Mouse (Mus musculus) stomach, embryonic 16.5 days (tissue): ENCODE data around the gene Slu7. TPM values are rescaled to one million over a fixed set of nuclear protein-coding genes. Genes with fewer than 3 reads are reported as not detected.

Experiments used
- ATAC-seq: fragments of 200-750 bp; cut with Nextera tagmentation; 2 replicates; pipeline ENCODE4 v1.8.0; 2017; ENCODE audit warnings: moderate number of reproducible peaks, moderate TSS enrichment; ENCODE audit not compliant: insufficient read depth, low FRiP score
- H3K27ac ChIP-seq: fragments of 300-500 bp; sonication (generic); 2 replicates; pipeline ENCODE4 v1.5.1; 2014; ENCODE audit warnings: low read length
- H3K27me3 ChIP-seq: fragments of 300-500 bp; sonication (generic); 2 replicates; pipeline ENCODE4 v1.6.1; 2014; ENCODE audit warnings: low read length, control low read depth, mixed read lengths; ENCODE audit not compliant: control insufficient read depth, insufficient read depth
- H3K36me3 ChIP-seq: fragments of 300-500 bp; sonication (generic); 2 replicates; pipeline ENCODE4 v1.6.1; 2014; ENCODE audit warnings: low read length; ENCODE audit not compliant: control insufficient read depth, insufficient read depth
- H3K4me1 ChIP-seq: fragments of 300-500 bp; sonication (generic); 2 replicates; pipeline ENCODE4 v1.6.1; 2014; ENCODE audit warnings: low read length, control low read depth, mixed read lengths; ENCODE audit not compliant: control insufficient read depth, insufficient read depth
- H3K4me2 ChIP-seq: fragments of 300-500 bp; sonication (generic); 2 replicates; pipeline ENCODE4 v1.6.1; 2014; ENCODE audit warnings: low read depth, low read length, mixed read lengths
- H3K4me3 ChIP-seq: fragments of 300-500 bp; sonication (generic); replicated peaks from 2 replicates; pipeline ENCODE4 v1.5.1; 2014; ENCODE audit warnings: mild to moderate bottlenecking, low read length
- H3K9ac ChIP-seq: fragments of 300-500 bp; sonication (generic); 2 replicates; pipeline ENCODE4 v1.6.1; 2014; ENCODE audit warnings: low read length
- H3K9me3 ChIP-seq: fragments of 300-500 bp; sonication (generic); replicated peaks from 2 replicates; pipeline ENCODE4 v1.6.1; 2016; ENCODE audit warnings: low read length, control low read depth; ENCODE audit not compliant: control insufficient read depth
- WGBS: fragments of 180-500 bp; shearing (Covaris S2); extraction: QIAGEN DNeasy Blood & Tissue Kit; methylation state at CpG from one replicate; pipeline ENCODE4 v1.1.7; 2014; 5-methylcytosine and 5-hydroxymethylcytosine counted together
- polyA plus RNA-seq: library from polyadenylated mRNA; unstranded; fragments of >200 nt; fragmentation: Nextera tagmentation; extraction: Ambion mirVana; gene quantifications from 2 replicates; pipeline ENCODE4 v1.2.1, GENCODE M21; 2015

The Slu7 gene
- polyA plus RNA-seq, 1 experiment from 2014 or later: 47.0 TPM

GRCm38 (mm10) chr11:43449916-43450315 lies 16.4 kb downstream of the Slu7 start:
- Histone ChIP-seq H3K4me2 (no peak overlapping the region), H3K9me3 (no peaks in the 10 kb centered on the region), H3K9ac (no peak overlapping the region), H3K4me1 (no peaks in the 10 kb centered on the region), H3K27me3 (no peaks in the 10 kb centered on the region), H3K36me3 (peaks cover 14% of the 10 kb centered on the region; the same call in 1 of the 2 replicates), H3K27ac (no peak overlapping the region), H3K4me3 (no peak overlapping the region)
- 87% methylated on average over 2 of the region's 2 CpGs for WGBS
- no peak for ATAC-seq

DNA sequence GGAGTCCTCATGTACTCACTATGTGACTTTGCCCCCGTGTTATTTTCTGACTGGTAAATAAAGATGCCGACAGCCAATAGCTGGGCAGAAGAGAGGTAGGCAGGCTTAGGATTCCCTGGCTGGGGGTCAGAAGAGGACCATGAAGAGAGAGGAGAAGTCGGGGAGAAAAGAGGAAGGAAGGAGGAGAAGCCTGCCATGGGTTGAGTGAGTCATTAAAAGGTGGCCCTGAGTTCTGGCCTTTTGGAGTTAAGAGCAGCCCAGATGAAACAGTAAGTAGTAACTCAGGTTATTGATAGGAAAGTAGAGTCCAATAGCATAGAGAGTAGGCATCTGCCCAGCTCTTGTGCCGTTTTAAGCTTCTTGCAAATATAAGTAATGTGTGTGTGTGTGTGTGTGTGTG lies 17.8 kb downstream of the Slu7 start:
- no peak overlapping the region for H3K9ac ChIP-seq
- no peak for ATAC-seq
- no peak overlapping the region for H3K4me3 ChIP-seq
- H3K4me1 ChIP-seq: no peaks in the 10 kb centered on the region
- H3K36me3 ChIP-seq: peaks cover 9% of the 10 kb centered on the region; the same call in 1 of the 2 replicates
- no peaks in the 10 kb centered on the region for H3K9me3 ChIP-seq
- no peaks in the 10 kb centered on the region for H3K27me3 ChIP-seq
- H3K4me2 ChIP-seq: no peak overlapping the region
- no peak overlapping the region for H3K27ac ChIP-seq
- 59% methylated on average over 4 of the region's 4 CpGs for WGBS

DNA sequence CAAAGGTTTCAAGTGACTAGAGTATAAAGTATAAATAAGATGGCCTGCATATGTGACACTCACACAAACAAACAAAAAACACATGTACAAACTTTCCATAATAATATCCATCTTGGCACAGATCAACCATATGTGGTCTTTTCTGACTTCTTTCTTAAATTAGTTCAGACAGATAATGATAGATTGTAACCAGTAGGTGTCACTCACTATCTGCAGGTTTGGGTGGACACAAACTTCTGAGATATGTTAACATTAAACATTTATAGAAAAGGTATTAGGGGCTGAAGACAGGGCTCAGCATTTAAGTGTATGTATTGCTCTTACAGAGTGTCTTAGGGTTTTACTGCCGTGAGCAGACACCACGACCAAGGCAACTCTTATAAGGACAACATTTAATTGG lies 18.7 kb downstream of the Slu7 start:
- no peak overlapping the region for H3K4me2 ChIP-seq
- H3K27ac ChIP-seq: no peak overlapping the region
- no peaks in the 10 kb centered on the region for H3K27me3 ChIP-seq
- no peaks in the 10 kb centered on the region for H3K4me1 ChIP-seq
- WGBS: 51% methylated on average over 2 of the region's 2 CpGs
- no peak overlapping the region for H3K9ac ChIP-seq
- H3K36me3 ChIP-seq: 0 out of 2 replicates have a peak, but pooled peaks cover 3% of the 10 kb centered on the region
- no peaks in the 10 kb centered on the region for H3K9me3 ChIP-seq
- no peak overlapping the region for H3K4me3 ChIP-seq
- ATAC-seq: no peak

- Histone ChIP-seq H3K9ac (no peak overlapping the region), H3K4me2 (no peak overlapping the region), H3K27ac (no peak overlapping the region), H3K9me3 (no peaks in the 10 kb centered on the region), H3K4me1 (no peaks in the 10 kb centered on the region), H3K4me3 (no peak overlapping the region), H3K36me3 (no peaks in the 10 kb centered on the region), H3K27me3 (no peaks in the 10 kb centered on the region)
- ATAC-seq: no peak
- WGBS: 93% methylated on average over 25 of the region's 25 CpGs
These were observed 29.7 kb downstream of the Slu7 start for GRCm38 (mm10) chr11:43463204-43463603.

GRCm38 (mm10) chr11:43470118-43470517 lies 36.6 kb downstream of the Slu7 start:
- H3K27me3 ChIP-seq: no peaks in the 10 kb centered on the region
- H3K36me3 ChIP-seq: no peaks in the 10 kb centered on the region
- no peak overlapping the region for H3K4me2 ChIP-seq
- H3K9ac ChIP-seq: no peak overlapping the region
- H3K27ac ChIP-seq: peak overlapping the region; percentile 54; the same call in 1 of the 2 replicates
- ATAC-seq: no peak
- H3K9me3 ChIP-seq: no peaks in the 10 kb centered on the region
- H3K4me3 ChIP-seq: no peak overlapping the region
- peaks cover 13% of the 10 kb centered on the region for H3K4me1 ChIP-seq
- 29% methylated on average over 5 of the region's 5 CpGs for WGBS

GRCm38 (mm10) chr11:43470881-43471820 lies 37.6 kb downstream of the Slu7 start:
- Histone ChIP-seq H3K27ac (no peak overlapping the region), H3K36me3 (no peaks in the 10 kb centered on the region), H3K4me1 (peaks cover 19% of the 10 kb centered on the region), H3K27me3 (no peaks in the 10 kb centered on the region), H3K4me2 (no peak overlapping the region), H3K9ac (no peak overlapping the region), H3K9me3 (no peaks in the 10 kb centered on the region), H3K4me3 (no peak overlapping the region)
- WGBS: 78% methylated on average over 6 of the region's 6 CpGs
- ATAC-seq: no peak

DNA sequence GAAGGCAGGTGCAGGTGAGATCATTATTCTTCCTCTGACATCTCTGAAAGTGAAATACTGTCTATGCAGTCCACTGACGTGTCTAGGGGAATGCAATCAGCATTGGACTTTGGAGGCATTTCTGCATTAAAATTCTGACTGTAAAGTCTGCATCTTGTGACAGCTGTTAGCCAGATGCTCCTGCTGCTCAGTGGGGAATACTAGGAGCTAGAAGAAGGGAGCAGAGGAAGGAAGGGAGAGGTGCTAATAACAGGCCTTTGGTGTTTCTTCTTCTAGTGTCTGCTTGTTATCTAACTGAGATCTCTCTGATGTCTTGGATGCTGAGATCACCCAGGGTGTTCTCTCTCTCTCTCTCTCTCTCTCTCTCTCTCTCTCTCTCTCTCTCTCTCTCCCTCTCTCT lies 39.6 kb downstream of the Slu7 start:
- peaks cover 19% of the 10 kb centered on the region for H3K4me1 ChIP-seq
- H3K9ac ChIP-seq: no peak overlapping the region
- WGBS: 56% methylated on average over 1 of the region's 1 CpGs
- no peaks in the 10 kb centered on the region for H3K36me3 ChIP-seq
- H3K4me3 ChIP-seq: no peak overlapping the region
- no peak overlapping the region for H3K27ac ChIP-seq
- no peaks in the 10 kb centered on the region for H3K9me3 ChIP-seq
- no peak overlapping the region for H3K4me2 ChIP-seq
- no peak for ATAC-seq
- H3K27me3 ChIP-seq: no peaks in the 10 kb centered on the region

DNA sequence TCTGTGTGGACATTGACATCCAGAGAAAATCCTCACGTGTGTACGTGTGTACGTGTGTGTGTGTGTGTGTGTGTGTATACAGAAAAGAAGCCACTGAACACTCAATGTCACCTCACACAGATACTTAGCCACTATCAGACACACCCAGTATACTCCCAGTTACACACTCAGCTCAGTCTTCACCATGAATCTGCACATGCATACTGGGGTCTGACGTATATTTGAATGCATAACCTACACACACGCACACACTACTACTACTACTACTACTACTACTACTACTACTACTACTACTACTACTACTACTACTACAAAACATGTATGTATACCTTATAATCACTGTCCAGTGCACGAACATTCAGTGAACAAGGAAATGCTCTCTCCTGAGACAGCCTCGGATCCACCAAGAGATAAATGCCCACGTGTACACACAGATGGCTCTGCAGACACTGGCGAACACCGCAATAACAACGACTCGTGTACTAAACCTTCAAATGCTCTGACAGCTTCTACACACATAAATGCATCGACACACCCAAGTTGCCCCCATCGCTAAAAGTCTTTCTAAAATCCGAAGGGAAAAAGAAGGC lies 40.2 kb downstream of the Slu7 start:
- Histone ChIP-seq H3K4me1 (peaks cover 19% of the 10 kb centered on the region), H3K27me3 (no peaks in the 10 kb centered on the region), H3K4me3 (peak overlapping the region; percentile 45), H3K9me3 (no peaks in the 10 kb centered on the region), H3K9ac (peak overlapping the region; percentile 70), H3K4me2 (peak overlapping the region; percentile 59), H3K36me3 (no peaks in the 10 kb centered on the region), H3K27ac (no peak overlapping the region)
- 42% methylated on average over 15 of the region's 15 CpGs for WGBS
- peak; percentile 25; the same call in 1 of the 2 replicates for ATAC-seq

DNA sequence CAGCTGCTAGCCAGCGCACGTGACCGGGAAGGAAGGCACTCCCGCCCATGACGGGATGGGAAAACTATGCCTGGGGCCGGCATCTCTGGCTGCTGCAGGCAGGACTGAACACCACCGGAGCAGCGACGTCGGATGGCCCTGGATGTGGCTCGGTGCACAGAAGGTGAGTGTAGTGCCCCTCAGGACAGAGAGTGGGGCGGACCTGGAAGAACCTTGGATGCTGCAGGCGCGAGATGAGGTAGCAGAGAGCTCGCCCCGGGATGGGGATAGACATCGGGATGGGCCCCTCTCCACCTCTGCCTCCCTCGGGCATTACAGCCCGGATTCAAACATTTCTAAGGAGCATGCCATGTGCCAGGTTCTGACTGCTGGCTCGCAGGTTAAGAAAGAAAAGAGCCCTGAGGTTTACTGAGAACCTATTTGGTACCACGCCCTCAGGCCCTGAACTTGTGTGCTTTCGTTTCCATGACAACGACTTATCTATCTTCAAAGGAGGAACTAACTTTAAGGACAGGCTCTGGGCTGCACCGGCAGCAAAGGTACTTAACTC lies 40.8 kb downstream of the Slu7 start, which contains the start of gene C1qtnf2:
Gene C1qtnf2, plus strand, starts transcription at position 52 of the 550 bp plus-strand sequence.
- peak within 1 kb of the TSS; percentile 59 for H3K4me2 ChIP-seq
- ATAC-seq: peak; percentile 73
- H3K9me3 ChIP-seq: no peaks in the 10 kb centered on the region
- no peaks in the 10 kb centered on the region for H3K27me3 ChIP-seq
- H3K27ac ChIP-seq: no peak within 1 kb of the TSS
- H3K36me3 ChIP-seq: no peaks in the 10 kb centered on the region
- H3K4me1 ChIP-seq: peaks cover 19% of the 10 kb centered on the region
- H3K9ac ChIP-seq: peak within 1 kb of the TSS; percentile 70
- peak within 1 kb of the TSS; percentile 45 for H3K4me3 ChIP-seq
- 2% methylated on average over 24 of the region's 24 CpGs for WGBS
